Mouse (Mus musculus) heart, adult 2 months (tissue): ENCODE measurements around the gene Epdr1. TPM values are rescaled to one million over a fixed set of nuclear protein-coding genes. Genes with fewer than 3 reads are reported as not detected.

Source experiments
- DNase-seq, 2 experiments: peaks; one replicate each; pipeline ENCODE4 v3.0.0; 2021
- H3K27ac ChIP-seq: fragments of 200-600 bp; 2 replicates; pipeline ENCODE4 v1.8.1; 2022
- H3K27me3 ChIP-seq: fragments of 200-500 bp; 2 replicates; pipeline ENCODE4 v1.6.1; 2012; ENCODE audit warnings: mild to moderate bottlenecking, low read length, inconsistent platforms, mixed read lengths; ENCODE audit not compliant: control insufficient read depth, insufficient read depth
- H3K36me3 ChIP-seq: fragments of 200-500 bp; 2 replicates; pipeline ENCODE4 v1.6.1; 2012; ENCODE audit warnings: low read length, inconsistent platforms; ENCODE audit not compliant: control insufficient read depth, insufficient read depth
- H3K4me1 ChIP-seq: fragments of 200-500 bp; 2 replicates; pipeline ENCODE4 v1.6.1; 2011; ENCODE audit warnings: low read length; ENCODE audit not compliant: control insufficient read depth, insufficient read depth
- H3K4me3 ChIP-seq: fragments of 200-600 bp; 2 replicates; pipeline ENCODE4 v1.8.1; 2022
- H3K79me2 ChIP-seq: fragments of 200-500 bp; replicated peaks from 2 replicates; pipeline ENCODE4 v1.6.1; 2012; ENCODE audit warnings: mild to moderate bottlenecking, inconsistent platforms, low read length, moderate library complexity, mixed read lengths; ENCODE audit not compliant: control insufficient read depth, insufficient read depth
- H3K9ac ChIP-seq: fragments of 200-500 bp; 2 replicates; pipeline ENCODE4 v1.6.1; 2012; ENCODE audit warnings: low read depth, mild to moderate bottlenecking, control low read depth, inconsistent platforms, low read length, mixed read lengths
- CTCF ChIP-seq: fragments of 200-600 bp; IDR thresholded peaks from 2 replicates; pipeline ENCODE4 v1.8.1; 2022; ENCODE audit warnings: antibody characterized with exemption, mild to moderate bottlenecking, moderate library complexity
- EP300 ChIP-seq: fragments of 200-500 bp; IDR thresholded peaks from 2 replicates; pipeline ENCODE4 v1.6.1; 2011; ENCODE audit warnings: low read depth, low read length, control low read depth; ENCODE audit not compliant: insufficient read depth
- POLR2A ChIP-seq: fragments of 200-500 bp; IDR thresholded peaks from 2 replicates; pipeline ENCODE4 v1.6.1; 2011; ENCODE audit warnings: mild to moderate bottlenecking, low read depth, low read length, control low read depth; ENCODE audit not compliant: insufficient read depth
- WGBS: fragments of 180-500 bp; shearing (Covaris S2); methylation state at CpG from one replicate; pipeline ENCODE4 v1.1.7; 2018; 5-methylcytosine and 5-hydroxymethylcytosine counted together
- intact Hi-C: fragments of 180-260 bp; cut with DNase I; formaldehyde crosslinking; loops from one replicate; pipeline ENCODE4 v1.15.1; 2025
- polyA plus RNA-seq: library from polyadenylated mRNA; depleted of rRNA; stranded (reverse); fragments of >200 nt; gene quantifications from 2 replicates; pipeline ENCODE4 v1.2.3, GENCODE M21; 2012; rRNA removed
- total RNA-seq, 2 experiments: library from RNA; stranded (reverse); gene quantifications; 2 replicates each; pipeline ENCODE4 v1.2.3; 2021

Gene Epdr1
- total and polyA plus RNA-seq, 3 experiments: 14.1 to 23.3 (median 20.4) TPM

DNA sequence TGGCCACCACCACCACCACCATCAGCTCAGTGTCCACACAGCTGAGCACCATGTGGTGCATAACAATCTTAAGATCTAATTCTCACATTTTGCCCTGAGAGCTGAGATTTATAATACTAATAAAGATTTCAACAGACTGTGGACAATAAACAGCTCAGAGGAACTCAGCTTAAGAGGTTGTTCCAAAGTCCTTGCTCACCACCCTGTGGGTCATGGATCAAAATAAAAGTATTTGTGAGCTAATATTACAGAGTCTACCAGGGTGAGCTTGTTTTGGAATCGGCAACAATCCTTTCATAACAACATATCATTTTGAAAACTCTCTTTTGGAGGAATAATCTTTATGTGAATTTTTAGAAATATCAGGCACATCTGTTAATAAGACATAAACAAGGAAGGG, 57.2 kb downstream of the Epdr1 start:
- no peaks in the 10 kb centered on the region for H3K4me1 ChIP-seq
- no peaks in the 10 kb centered on the region for H3K79me2 ChIP-seq
- no peaks in the 10 kb centered on the region for H3K27me3 ChIP-seq
- no peak for DNase-seq
- H3K36me3 ChIP-seq: no peaks in the 10 kb centered on the region
- H3K4me3 ChIP-seq: no peak overlapping the region
- H3K9ac ChIP-seq: no peak overlapping the region
- intact Hi-C loops: no loop called here
- TF ChIP-seq POLR2A: no peak
- TF ChIP-seq CTCF: no peak
- H3K27ac ChIP-seq: no peak overlapping the region
- 89% methylated on average over 1 of the region's 1 CpGs for WGBS

- Histone ChIP-seq H3K9ac (no peak overlapping the region), H3K36me3 (no peaks in the 10 kb centered on the region), H3K79me2 (no peaks in the 10 kb centered on the region), H3K27ac (no peak overlapping the region), H3K4me1 (no peaks in the 10 kb centered on the region), H3K4me3 (no peak overlapping the region), H3K27me3 (no peaks in the 10 kb centered on the region)
- TF ChIP-seq EP300: no peak
- no peak for TF ChIP-seq POLR2A
- no peak for TF ChIP-seq CTCF
- no peak for DNase-seq
- WGBS: 85% methylated on average over 4 of the region's 4 CpGs
- intact Hi-C loops: no loop called here
Observed at GRCm38 (mm10) chr13:19555391-19555790, 64.3 kb downstream of the Epdr1 start.

Other genes with a start within 250 kb of the Epdr1 start
- gene Stard3nl, start 224.1 kb downstream of the Epdr1 start, total RNA-seq: 10 to 100 TPM; 13.3 to 14.6 TPM
- 14.6 and 20.4 TPM in 2 replicates for gene Stard3nl, start 224.1 kb downstream of the Epdr1 start, polyA plus RNA-seq
- under 1 TPM; 0.31 to 0.32 TPM for gene Sfrp4, start 3.2 kb upstream of the Epdr1 start, total RNA-seq
- gene Sfrp4, start 3.2 kb upstream of the Epdr1 start, polyA plus RNA-seq: 1.1 and 1.3 TPM in 2 replicates
- gene Nme8, start 77.9 kb upstream of the Epdr1 start, total RNA-seq: not detected
- gene Nme8, start 77.9 kb upstream of the Epdr1 start, polyA plus RNA-seq: not detected in 2 replicates
- gene Gpr141, start 204.3 kb upstream of the Epdr1 start, total RNA-seq: not detected
- gene Gpr141, start 204.3 kb upstream of the Epdr1 start, polyA plus RNA-seq: 0.64 TPM in 1 of 2 replicates, not detected in the other